Mouse (Mus musculus) kidney, embryonic 14.5 days (tissue): Measurements from ENCODE around the gene Ccn5. TPM values are rescaled to one million over a fixed set of nuclear protein-coding genes. Genes with fewer than 3 reads are reported as not detected.

Experiments used
- ATAC-seq: fragments of 200-750 bp; cut with Nextera tagmentation; 2 replicates; pipeline ENCODE4 v1.8.0; 2017; ENCODE audit warnings: moderate number of reproducible peaks, mild to moderate bottlenecking, moderate TSS enrichment, moderate library complexity; ENCODE audit not compliant: low FRiP score, low TSS enrichment
- H3K27ac ChIP-seq: fragments of 300-500 bp; sonication (generic); 2 replicates; pipeline ENCODE4 v1.5.1; 2014; ENCODE audit warnings: low read depth, mild to moderate bottlenecking, low read length, moderate library complexity, mixed read lengths
- H3K27me3 ChIP-seq: fragments of 300-500 bp; sonication (generic); 2 replicates; pipeline ENCODE4 v1.6.1; 2014; ENCODE audit warnings: mild to moderate bottlenecking, low read length; ENCODE audit not compliant: control insufficient read depth, insufficient read depth
- H3K36me3 ChIP-seq: fragments of 300-500 bp; sonication (generic); 2 replicates; pipeline ENCODE4 v1.6.1; 2014; ENCODE audit warnings: low read length, mixed read lengths; ENCODE audit not compliant: control insufficient read depth, insufficient read depth
- H3K4me1 ChIP-seq: fragments of 300-500 bp; sonication (generic); 2 replicates; pipeline ENCODE4 v1.6.1; 2014; ENCODE audit warnings: low read length, mixed read lengths; ENCODE audit not compliant: control insufficient read depth, insufficient read depth
- H3K4me2 ChIP-seq: fragments of 300-500 bp; sonication (generic); replicated peaks from 2 replicates; pipeline ENCODE4 v1.6.1; 2014; ENCODE audit warnings: low read depth, mild to moderate bottlenecking, low read length
- H3K4me3 ChIP-seq: fragments of 300-500 bp; sonication (generic); 2 replicates; pipeline ENCODE4 v1.5.1; 2014; ENCODE audit warnings: mild to moderate bottlenecking, low read length
- H3K9ac ChIP-seq: fragments of 300-500 bp; sonication (generic); 2 replicates; pipeline ENCODE4 v1.6.1; 2014; ENCODE audit warnings: low read depth, mild to moderate bottlenecking, low read length, moderate library complexity
- H3K9me3 ChIP-seq: fragments of 300-500 bp; sonication (generic); 2 replicates; pipeline ENCODE4 v1.6.1; 2016; ENCODE audit warnings: low read length; ENCODE audit not compliant: control insufficient read depth
- WGBS: fragments of 180-500 bp; shearing (Covaris S2); extraction: QIAGEN DNeasy Blood & Tissue Kit; methylation state at CpG from one replicate; pipeline ENCODE4 v1.1.7; 2014; 5-methylcytosine and 5-hydroxymethylcytosine counted together
- polyA plus RNA-seq: library from polyadenylated mRNA; unstranded; fragments of >200 nt; fragmentation: Nextera tagmentation; extraction: Ambion mirVana; gene quantifications from 2 replicates; pipeline ENCODE4 v1.2.1, GENCODE M21; 2014

Gene Ccn5
- polyA plus RNA-seq, 1 experiment from 2014 or later, result 0.28 TPM

DNA sequence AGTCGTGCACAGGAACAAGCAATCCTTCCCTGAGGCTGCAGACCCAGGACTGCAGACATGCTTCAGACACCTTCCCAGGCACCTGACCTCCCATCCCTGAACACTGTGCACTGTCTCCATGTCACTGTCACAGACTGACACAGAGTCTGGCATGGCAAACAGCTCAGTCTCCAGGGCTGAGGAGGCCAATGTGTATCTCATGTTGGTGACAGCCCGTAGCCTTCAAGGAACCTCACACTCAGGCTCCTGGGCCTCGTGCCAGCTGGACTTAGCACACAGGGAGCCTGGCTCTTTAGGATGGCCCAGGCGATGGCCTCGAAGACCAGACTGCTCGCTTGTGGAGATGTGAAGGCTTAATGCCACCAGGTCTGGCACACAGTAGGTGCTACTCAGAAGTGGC is 60.2 kb downstream of the Ccn5 start:
- H3K4me2 ChIP-seq, result no peak overlapping the region
- no peak overlapping the region for H3K9ac ChIP-seq
- H3K27ac ChIP-seq, result no peak overlapping the region
- no peaks in the 10 kb centered on the region for H3K4me1 ChIP-seq
- ATAC-seq, result no peak
- H3K4me3 ChIP-seq, result no peak overlapping the region
- no peaks in the 10 kb centered on the region for H3K27me3 ChIP-seq
- H3K36me3 ChIP-seq, result no peaks in the 10 kb centered on the region
- 83% methylated on average over 6 of the region's 6 CpGs for WGBS
- no peaks in the 10 kb centered on the region for H3K9me3 ChIP-seq

Other genes starting within 250 kb of the Ccn5 start
- 16.0 and 40.3 TPM in 2 replicates for gene Ttpal, start 218.5 kb upstream of the Ccn5 start, polyA plus RNA-seq
- gene Serinc3, start 175.7 kb upstream of the Ccn5 start, polyA plus RNA-seq, result 35.4 and 43.0 TPM in 2 replicates
- 187 and 203 TPM in 2 replicates for gene Pkig, start 162.5 kb upstream of the Ccn5 start, polyA plus RNA-seq
- 9.7 and 10.1 TPM in 2 replicates for gene Ada, start 70.6 kb upstream of the Ccn5 start, polyA plus RNA-seq
- gene Kcnk15, start 32.8 kb downstream of the Ccn5 start, polyA plus RNA-seq, result not detected in 2 replicates
- 0.51 and 0.70 TPM in 2 replicates for gene Rims4, start 97.8 kb downstream of the Ccn5 start, polyA plus RNA-seq
- 217 and 305 TPM in 2 replicates for gene Ywhab, start 174.1 kb downstream of the Ccn5 start, polyA plus RNA-seq
- 2.7 and 3.4 TPM in 2 replicates for gene Pabpc1l, start 204.6 kb downstream of the Ccn5 start, polyA plus RNA-seq
- gene Stk4, start 249.5 kb downstream of the Ccn5 start, polyA plus RNA-seq, result 24.1 and 36.5 TPM in 2 replicates